Mouse (Mus musculus) layer of hippocampus, adult 9-11 months (tissue): Measurements from ENCODE around the gene Anapc15-ps.
"Not testable (repeated sequence)": the region's sequence is repeated elsewhere in the genome, so short reads cannot be mapped to it uniquely, and the experiment has no call there.

Experiments
- DNase-seq: peaks from one replicate; pipeline ENCODE4 v3.0.0; 2022

Gene Anapc15-ps

GRCm38 (mm10) chr10:95666791-95667190 is 6.5 kb downstream of the Anapc15-ps start:
- DNase-seq, result no peak

- DNase-seq, result no peak
Observed at GRCm38 (mm10) chr10:95665426-95665990, 7.7 kb downstream of the Anapc15-ps start.

GRCm38 (mm10) chr10:95664613-95665012 is 8.6 kb downstream of the Anapc15-ps start:
- no peak for DNase-seq

- no peak for DNase-seq
Observed at GRCm38 (mm10) chr10:95660356-95660755, 12.9 kb downstream of the Anapc15-ps start.

GRCm38 (mm10) chr10:95659471-95660150 is 13.6 kb downstream of the Anapc15-ps start:
- no peak for DNase-seq

GRCm38 (mm10) chr10:95658836-95659343 is 14.4 kb downstream of the Anapc15-ps start:
- no peak for DNase-seq

- no peak for DNase-seq
Observed at GRCm38 (mm10) chr10:95656236-95657225, 16.7 kb downstream of the Anapc15-ps start.

- DNase-seq, result no peak
Observed at GRCm38 (mm10) chr10:95652131-95652530, 21.1 kb downstream of the Anapc15-ps start.

- DNase-seq, result no peak
Observed at GRCm38 (mm10) chr10:95648326-95648888, 24.8 kb downstream of the Anapc15-ps start.

GRCm38 (mm10) chr10:95647128-95647527 is 26.1 kb downstream of the Anapc15-ps start:
- no peak for DNase-seq

- DNase-seq, result no peak
Observed at GRCm38 (mm10) chr10:95646576-95646975, 26.7 kb downstream of the Anapc15-ps start.

GRCm38 (mm10) chr10:95643696-95644360 is 29.4 kb downstream of the Anapc15-ps start:
- DNase-seq, result no peak

GRCm38 (mm10) chr10:95643042-95643441 is 30.2 kb downstream of the Anapc15-ps start:
- no peak for DNase-seq

GRCm38 (mm10) chr10:95641335-95641734 is 31.9 kb downstream of the Anapc15-ps start:
- DNase-seq, result no peak

- DNase-seq, result no peak
Observed at GRCm38 (mm10) chr10:95639429-95639828, 33.8 kb downstream of the Anapc15-ps start.

GRCm38 (mm10) chr10:95634751-95635150 is 38.5 kb downstream of the Anapc15-ps start:
- no peak for DNase-seq

- no peak for DNase-seq
Observed at GRCm38 (mm10) chr10:95634261-95634660, 39.0 kb downstream of the Anapc15-ps start.

- DNase-seq, result no peak
Observed at GRCm38 (mm10) chr10:95631568-95631967, 41.7 kb downstream of the Anapc15-ps start.

GRCm38 (mm10) chr10:95630726-95631345 is 42.4 kb downstream of the Anapc15-ps start:
- no peak for DNase-seq

- not testable (repeated sequence) for DNase-seq
Observed at GRCm38 (mm10) chr10:95630166-95630565, 43.1 kb downstream of the Anapc15-ps start.

- DNase-seq, result no peak
Observed at GRCm38 (mm10) chr10:95628338-95628737, 44.9 kb downstream of the Anapc15-ps start.

GRCm38 (mm10) chr10:95627381-95627780 is 45.9 kb downstream of the Anapc15-ps start:
- no peak for DNase-seq
